Mouse (Mus musculus): ENCODE results near the gene Mid1.
"Not testable (repeated sequence)": the region's sequence is repeated elsewhere in the genome, so short reads cannot be mapped to it uniquely, and the experiment has no call there.

GRCm38 (mm10) chrX:169983401-169984165 is 298.6 kb downstream of the Mid1 start:
- TF ChIP-seq CTCF (IDR thresholded peaks at IDR 0.05); POLR2A (IDR thresholded peaks at IDR 0.05; ENCODE audit: insufficient read depth, low read depth, low read length); EP300 (IDR thresholded peaks at IDR 0.05; ENCODE audit: insufficient read depth, low read depth, low read length): not testable (repeated sequence)

All from heart, adult 2 months (tissue).